ENCODE assay signal across 8 mouse cellular contexts in genomic region chr9:110407311-110408098, GRCm38 (mm10). TPM values are rescaled to one million over a fixed set of nuclear protein-coding genes. Genes with fewer than 3 reads are reported as not detected.
A peak's percentile ranks its signal among the peaks of the same experiment; 100 is the strongest.
DNase-seq lines count a peak whose midpoint lies in the region; ATAC-seq and TF ChIP-seq lines count a peak whose summit lies in the region.

No protein-coding gene starts in this region.

- TF ChIP-seq EP300 in ES-Bruce4 (IDR thresholded peaks at IDR 0.05; ENCODE audit: insufficient read depth, low read depth, low read length): no peak
- TF ChIP-seq EP300 in heart, postnatal 0 days (IDR thresholded peaks at IDR 0.05; ENCODE audit: low read depth): no peak

- H3K9ac ChIP-seq in ES-Bruce4 (ENCODE audit: low read depth, poor library complexity, severe bottlenecking): peak overlapping the region; percentile 78
- H3K9ac ChIP-seq in heart, postnatal 0 days (replicated peaks; ENCODE audit: low read depth, low read length): peak overlapping the region; percentile 77

- 2% methylated on average over 41 of the region's 41 CpGs for WGBS in heart, postnatal 0 days

- peak overlapping the region; percentile 90 for H3K27ac ChIP-seq in layer of hippocampus, adult 2 months
- no peak overlapping the region for H3K27ac ChIP-seq in ES-Bruce4 (ENCODE audit: insufficient read depth, low read length)
- H3K27ac ChIP-seq in brown adipose tissue, adult 24 weeks (replicated peaks; ENCODE audit: low read depth, low read length): peak overlapping the region; percentile 13
- peak overlapping the region; percentile 87 for H3K27ac ChIP-seq in heart, postnatal 0 days (ENCODE audit: low read depth)

- H3K4me2 ChIP-seq in heart, postnatal 0 days (ENCODE audit: low read depth, low read length): peak overlapping the region; percentile 79

- peaks cover 2% of the 10 kb centered on the region for H3K4me1 ChIP-seq in ES-Bruce4 (ENCODE audit: control insufficient read depth, insufficient read depth, low read length)
- peaks cover 3% of the 10 kb centered on the region; the same call in 1 of the 2 replicates for H3K4me1 ChIP-seq in brown adipose tissue, adult 24 weeks (ENCODE audit: control insufficient read depth, insufficient read depth, insufficient read length, low read length)
- H3K4me1 ChIP-seq in heart, postnatal 0 days (ENCODE audit: control insufficient read depth, insufficient read depth): peaks cover 11% of the 10 kb centered on the region

- H3K9me3 ChIP-seq in ES-Bruce4 (replicated peaks; ENCODE audit: control insufficient read depth, insufficient read depth, low read length, poor library complexity, severe bottlenecking): no peaks in the 10 kb centered on the region
- H3K9me3 ChIP-seq in heart, postnatal 0 days (replicated peaks; ENCODE audit: control insufficient read depth, low read length): no peaks in the 10 kb centered on the region

- no peaks in the 10 kb centered on the region for H3K27me3 ChIP-seq in ES-Bruce4 (ENCODE audit: control insufficient read depth, insufficient read depth, low read length, poor library complexity, severe bottlenecking)
- H3K27me3 ChIP-seq in heart, postnatal 0 days (ENCODE audit: control insufficient read depth, insufficient read depth, low read length): no peaks in the 10 kb centered on the region

- TF ChIP-seq POLR2A in ES-Bruce4 (IDR thresholded peaks at IDR 0.05; ENCODE audit: insufficient read depth, low read length): no peak

- H3K4me3 ChIP-seq in layer of hippocampus, adult 2 months: peak overlapping the region; percentile 71
- peak overlapping the region; percentile 77 for H3K4me3 ChIP-seq in ES-Bruce4 (ENCODE audit: low read depth, low read length)
- peak overlapping the region; percentile 88 for H3K4me3 ChIP-seq in brown adipose tissue, adult 24 weeks (ENCODE audit: insufficient read depth, low read depth, low read length)
- H3K4me3 ChIP-seq in heart, postnatal 0 days (ENCODE audit: low read depth, low read length): peak overlapping the region; percentile 87

- peak in 1 of 2 experiments; percentile 35 for DNase-seq in layer of hippocampus, adult 2 months (ENCODE audit: low spot score in 2 of 2)
- no peak for DNase-seq in layer of hippocampus, postnatal 25 days (ENCODE audit: extremely low spot score in 1 of 2, low spot score in 1 of 2)
- DNase-seq in heart, postnatal 0 days (ENCODE audit: low spot score): peak; percentile 39
- DNase-seq in right cerebral cortex, postnatal 25 days: no peak
- no peak for DNase-seq in layer of hippocampus, postnatal 36 days

- TF ChIP-seq CTCF in layer of hippocampus, adult 2 months (conservative IDR thresholded peaks at IDR 0.05): no peak
- no peak for TF ChIP-seq CTCF in ES-Bruce4 (IDR thresholded peaks at IDR 0.05; ENCODE audit: low read depth, low read length)
- TF ChIP-seq CTCF in heart, postnatal 0 days (IDR thresholded peaks at IDR 0.05; ENCODE audit: low read depth): no peak

- H3K36me3 ChIP-seq in ES-Bruce4 (ENCODE audit: control insufficient read depth, insufficient read depth, low read length, poor library complexity, severe bottlenecking): no peaks in the 10 kb centered on the region
- no peaks in the 10 kb centered on the region for H3K36me3 ChIP-seq in heart, postnatal 0 days (replicated peaks; ENCODE audit: control insufficient read depth, insufficient read depth, low read length)

- peak; percentile 34 for ATAC-seq in heart, postnatal 0 days (ENCODE audit: insufficient read depth, low read depth)
- ATAC-seq in megakaryocyte, adult 5-6 weeks (ENCODE audit: poor library complexity, severe bottlenecking): peak; percentile 13; the same call in 1 of the 2 replicates

RNA-seq across cellular contexts. Expression of gene Ptpn23, which starts 0.5 kb away (rescaled TPM):
- 10 to 100 TPM; 57.2 to 57.8 TPM for total RNA-seq in layer of hippocampus, adult 2 months (2021)
- total RNA-seq in layer of hippocampus, postnatal 25 days (2021): 10 to 100 TPM; 40.9 to 57.8 TPM
- 38.9 and 41.7 TPM in 2 replicates for polyA plus RNA-seq in ES-Bruce4 (2011; ENCODE audit: insufficient read depth, insufficient read length, low read depth, missing spikeins)
- 5.9 and 7.8 TPM in 2 replicates for polyA plus RNA-seq in brown adipose tissue, adult 24 weeks (2012; ENCODE audit: insufficient read depth, insufficient read length, missing spikeins)
- 7.3 and 16.4 TPM in 2 replicates for total RNA-seq in heart, postnatal 0 days (2014; rRNA removed; ENCODE audit: low replicate concordance)
- 6.7 TPM in 2 replicates for polyA plus RNA-seq in heart, postnatal 0 days (2015; fragmentation: Nextera tagmentation; extraction: Ambion mirVana)
- total RNA-seq in megakaryocyte, adult 5-6 weeks (2015): 7.2 and 11.5 TPM in 2 replicates
- 2.9 and 5.9 TPM in 2 replicates for total RNA-seq in megakaryocyte, adult 5-6 weeks (2017)
- total RNA-seq in layer of hippocampus, postnatal 36 days (2021): 10 to 100 TPM; 53.5 to 54.3 TPM

RNA-seq across cellular contexts. Expression of gene Ngp, which starts 12.0 kb away (rescaled TPM):
- total RNA-seq in layer of hippocampus, adult 2 months (2021): not detected
- under 1 TPM in 1 of 2 experiments, not detected in 1; 0.30 TPM for total RNA-seq in layer of hippocampus, postnatal 25 days (2021)
- not detected in 2 replicates for polyA plus RNA-seq in ES-Bruce4 (2011; ENCODE audit: insufficient read depth, insufficient read length, low read depth, missing spikeins)
- not detected in 2 replicates for polyA plus RNA-seq in brown adipose tissue, adult 24 weeks (2012; ENCODE audit: insufficient read depth, insufficient read length, missing spikeins)
- 1.8 and 2.6 TPM in 2 replicates for total RNA-seq in heart, postnatal 0 days (2014; rRNA removed; ENCODE audit: low replicate concordance)
- 1.8 and 2.4 TPM in 2 replicates for polyA plus RNA-seq in heart, postnatal 0 days (2015; fragmentation: Nextera tagmentation; extraction: Ambion mirVana)
- total RNA-seq in megakaryocyte, adult 5-6 weeks (2015): 7,759 and 10,303 TPM in 2 replicates
- 2,992 and 4,182 TPM in 2 replicates for total RNA-seq in megakaryocyte, adult 5-6 weeks (2017)
- not detected for total RNA-seq in layer of hippocampus, postnatal 36 days (2021)

Comparison
In these comparisons a context has a peak if more than half of its experiments do, and no peak if none do; other contexts are left out.
1. RNA of gene Ngp, which starts 12.0 kb away (total RNA-seq): 2,992 to 10,303 TPM in megakaryocyte, adult 5-6 weeks; 1.8 to 2.6 TPM in heart, postnatal 0 days, 0.30 TPM in layer of hippocampus, postnatal 25 days, not detected in layer of hippocampus, adult 2 months and not detected in layer of hippocampus, postnatal 36 days; every median in the first group is over 100 times any median in the second.
2. Peak in every context shown above with its lines, with median percentiles within 50 percentile points of each other: H3K4me3 ChIP-seq.